ENCODE assay signal across 10 mouse cellular contexts in the genomic region with DNA sequence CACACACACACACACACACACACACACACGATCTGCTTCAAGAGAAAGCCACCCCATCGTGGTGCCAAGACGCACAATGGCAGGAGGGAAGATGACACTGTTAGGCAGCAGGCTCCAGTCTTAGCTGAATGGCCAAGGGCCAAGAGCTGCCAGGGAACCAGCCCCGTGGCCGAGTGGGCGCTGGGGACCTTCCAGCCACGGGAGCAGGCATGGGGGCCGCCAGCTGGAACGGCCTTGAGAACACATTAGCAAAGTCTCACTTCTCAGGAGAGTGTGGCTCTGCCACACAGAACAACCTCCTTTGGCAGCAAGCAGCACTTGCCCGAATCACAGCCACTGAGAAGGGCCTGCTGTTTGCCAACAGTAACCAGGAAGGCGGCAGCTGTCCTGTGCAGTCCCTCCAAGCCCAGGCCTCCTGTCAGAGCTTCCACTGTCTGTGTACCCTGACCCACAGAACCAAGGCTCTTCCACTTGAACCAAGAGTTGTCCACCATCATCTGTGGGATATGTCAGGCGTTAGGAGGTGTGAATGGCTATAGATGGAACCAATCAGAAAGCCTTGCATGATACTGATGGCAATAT. TPM values are rescaled to one million over a fixed set of nuclear protein-coding genes. Genes with fewer than 3 reads are reported as not detected.
DNase-seq lines count a peak whose midpoint lies in the region; ATAC-seq lines count a peak whose summit lies in the region.
"Had no signal": no experiment of that assay in that cellular context is flagged by ENCODE, and none has a peak within 500 bp of the region (broad histone marks: within the 10 kb centered on the region; RNA-seq: fewer than 3 reads in every experiment).

No protein-coding gene starts in this region.

- intact Hi-C loops in left cerebral cortex, postnatal 10 days (cut with DNase I): no loop called here

- peaks cover 78% of the 10 kb centered on the region for H3K4me1 ChIP-seq in hindbrain, embryonic 15.5 days (replicated peaks)

- no peak overlapping the region for H3K4me3 ChIP-seq in hindbrain, embryonic 15.5 days
- H3K4me3 ChIP-seq: embryonic facial prominence, embryonic 15.5 days had no signal

- H3K9ac ChIP-seq in hindbrain, embryonic 15.5 days: no peak overlapping the region
- H3K9ac ChIP-seq: embryonic facial prominence, embryonic 15.5 days; lung, embryonic 14.5 days had no signal

- no peaks in the 10 kb centered on the region for H3K36me3 ChIP-seq in hindbrain, embryonic 15.5 days
- H3K36me3 ChIP-seq: embryonic facial prominence, embryonic 15.5 days had no signal

- no peaks in the 10 kb centered on the region for H3K9me3 ChIP-seq in hindbrain, embryonic 15.5 days
- H3K9me3 ChIP-seq: embryonic facial prominence, embryonic 15.5 days had no signal

- WGBS in hindbrain, embryonic 15.5 days: 67% methylated on average over 12 of the region's 12 CpGs

- H3K27ac ChIP-seq in hindbrain, embryonic 15.5 days (replicated peaks): peak overlapping the region; percentile 28; the same call in 1 of the 2 replicates
- H3K27ac ChIP-seq: embryonic facial prominence, embryonic 15.5 days; kidney, postnatal 0 days had no signal

- ATAC-seq in hindbrain, embryonic 15.5 days (ENCODE audit: low FRiP score, low read depth): peak; percentile 71

- no peaks in the 10 kb centered on the region for H3K27me3 ChIP-seq in hindbrain, embryonic 15.5 days
- H3K27me3 ChIP-seq: embryonic facial prominence, embryonic 15.5 days had no signal

- peak; percentile 37 to 59 for DNase-seq in left cerebral cortex, postnatal 10 days (ENCODE audit: extremely low spot score in 1 of 2, low spot score in 2 of 2)
- DNase-seq in left cerebral cortex, adult 11 months (ENCODE audit: low spot score): no peak
- peak; percentile 81 for DNase-seq in cerebellum, adult 11-12 months
- DNase-seq in cerebellum, adult 9-10 months: peak; percentile 76
- DNase-seq in thymus, postnatal 4 days: no peak
- DNase-seq in testis, postnatal 14 days (ENCODE audit: low spot score): no peak
- DNase-seq: lung, embryonic 14.5 days had no signal

- H3K4me2 ChIP-seq in hindbrain, embryonic 15.5 days: no peak overlapping the region
- H3K4me2 ChIP-seq: embryonic facial prominence, embryonic 15.5 days; lung, embryonic 14.5 days had no signal

RNA-seq across cellular contexts. Expression of a gene that starts 30.1 kb away (rescaled TPM):
- total RNA-seq in left cerebral cortex, postnatal 10 days (2021): 10 to 100 TPM; 19.9 to 20.1 TPM
- 5.8 and 6.1 TPM in 2 replicates for polyA plus RNA-seq in hindbrain, embryonic 15.5 days (2015; fragmentation: Nextera tagmentation; extraction: Ambion mirVana)

Comparison
In these comparisons a context has a peak if more than half of its experiments do, and no peak if none do; other contexts are left out.
1. DNase-seq: peak in left cerebral cortex, postnatal 10 days (2 of 2), cerebellum, adult 11-12 months (single experiment) and cerebellum, adult 9-10 months (single experiment); none in left cerebral cortex, adult 11 months (single experiment), thymus, postnatal 4 days (single experiment) and testis, postnatal 14 days (single experiment).